Mouse (Mus musculus): ENCODE measurements at regions not wholly inside any gene's neighbourhood (a gene's known extent, or its start where the extent isn't known, plus 50 kb on each side); places are given as distances from the start of the nearest gene placed in this dataset.
"Not testable (repeated sequence)": the region's sequence is repeated elsewhere in the genome, so short reads cannot be mapped to it uniquely, and the experiment has no call there.

DNA sequence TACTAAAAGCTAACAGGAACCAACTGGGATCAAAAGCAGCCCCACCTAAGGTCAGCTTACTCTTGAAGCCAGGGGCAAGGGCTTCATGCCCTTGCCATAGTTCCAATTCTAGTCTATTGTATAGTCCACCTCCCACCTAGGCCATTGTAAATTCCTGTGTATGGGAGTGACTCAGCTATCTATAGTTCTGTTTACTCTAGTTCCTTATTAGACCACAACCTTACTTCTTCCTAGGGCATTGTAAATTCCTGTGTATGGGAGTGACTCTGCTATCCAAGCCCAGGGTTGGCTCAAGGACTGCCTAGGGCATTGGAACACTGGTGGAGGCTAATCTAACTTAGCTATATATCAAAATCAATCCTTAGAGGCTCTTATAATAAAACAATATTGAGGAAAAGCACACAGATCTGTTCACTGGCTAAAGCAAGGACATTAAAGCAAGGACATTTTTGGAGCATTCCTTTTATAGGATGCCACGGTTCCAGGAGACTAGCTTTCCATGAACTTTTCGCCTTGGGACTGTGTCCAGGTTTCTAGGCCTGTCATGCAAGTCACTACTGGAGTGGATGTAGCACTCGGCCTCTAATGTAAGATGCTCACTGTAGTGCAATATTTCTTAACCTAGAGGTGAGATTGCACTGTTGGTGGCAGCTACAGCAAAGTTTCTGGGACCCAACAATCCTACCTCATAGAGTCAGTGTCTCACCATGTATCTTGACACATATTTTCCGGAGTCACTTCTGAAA, 154.8 kb upstream of the 1700015G11Rik start:
- DNase-seq (ENCODE audit: low spot score) (no peak), ATAC-seq (replicated peaks; ENCODE audit: low FRiP score, low TSS enrichment, low read depth) (peak; percentile 77; the same call in 1 of the 2 replicates)
- no peaks in the 10 kb centered on the region for H3K27me3 ChIP-seq (replicated peaks; ENCODE audit: control insufficient read depth, insufficient read depth, low read length)
- H3K4me2 ChIP-seq (ENCODE audit: low read length): no peak overlapping the region
- H3K27ac ChIP-seq (ENCODE audit: low read depth): no peak overlapping the region
- no peak overlapping the region for H3K9ac ChIP-seq (ENCODE audit: low read length)
- no peaks in the 10 kb centered on the region for H3K36me3 ChIP-seq (ENCODE audit: control insufficient read depth, insufficient read depth, low read length)
- 80% methylated on average over 4 of the region's 4 CpGs for WGBS
- no peaks in the 10 kb centered on the region for H3K9me3 ChIP-seq (ENCODE audit: control insufficient read depth, low read length)
- H3K4me1 ChIP-seq (replicated peaks; ENCODE audit: control insufficient read depth, insufficient read depth, low read length): no peaks in the 10 kb centered on the region
- H3K4me3 ChIP-seq (ENCODE audit: low read depth, low read length): no peak overlapping the region

DNA sequence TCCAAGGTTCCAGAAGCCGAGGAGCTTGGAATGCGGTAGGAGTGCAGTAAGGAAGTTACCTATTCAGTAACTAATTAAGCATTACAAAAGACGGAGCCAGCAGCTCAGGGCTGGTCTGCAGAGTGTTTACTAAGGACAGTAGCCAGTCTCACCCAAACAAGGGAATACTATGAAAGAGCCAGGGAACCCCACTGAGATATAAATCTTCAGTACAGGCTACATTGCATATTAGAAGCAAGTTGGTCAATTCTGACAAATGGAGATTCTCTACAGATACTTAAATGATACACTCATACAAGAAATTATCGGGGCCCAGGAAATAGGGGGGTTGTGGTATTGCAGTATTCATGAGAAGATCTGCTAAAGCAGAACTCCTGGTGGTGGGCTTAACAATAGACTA, 148.5 kb upstream of the 1700015G11Rik start:
- ATAC-seq (replicated peaks; ENCODE audit: low FRiP score, low TSS enrichment, low read depth); H3K27me3 ChIP-seq (replicated peaks; ENCODE audit: control insufficient read depth, insufficient read depth, low read length); H3K4me2 ChIP-seq (ENCODE audit: low read length); H3K36me3 ChIP-seq (ENCODE audit: control insufficient read depth, insufficient read depth, low read length); H3K27ac ChIP-seq (ENCODE audit: low read depth); H3K9ac ChIP-seq (ENCODE audit: low read length); DNase-seq (ENCODE audit: low spot score); H3K9me3 ChIP-seq (ENCODE audit: control insufficient read depth, low read length); H3K4me3 ChIP-seq (ENCODE audit: low read depth, low read length); H3K4me1 ChIP-seq (replicated peaks; ENCODE audit: control insufficient read depth, insufficient read depth, low read length): not testable (repeated sequence)
- WGBS: 85% methylated on average over 4 of the region's 4 CpGs

DNA sequence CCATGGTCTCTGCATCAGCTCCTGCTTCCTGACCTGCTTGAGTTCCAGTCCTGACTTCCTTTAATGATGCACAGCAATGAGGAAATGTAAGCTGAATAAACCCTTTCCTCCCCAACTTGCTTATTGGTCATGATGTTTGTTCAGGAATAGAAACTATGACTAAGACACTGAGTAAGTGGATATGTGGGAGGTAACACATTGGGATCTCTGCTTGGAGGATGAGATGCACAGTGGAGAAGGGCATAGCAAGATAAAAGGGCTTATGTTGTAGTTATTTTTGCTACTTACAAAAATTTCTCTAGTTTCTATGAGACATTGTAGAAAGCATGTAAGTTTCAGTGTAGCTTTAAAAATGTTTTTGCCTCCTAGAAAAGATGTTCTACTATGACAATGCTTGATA, 143.9 kb upstream of the 1700015G11Rik start:
- no peaks in the 10 kb centered on the region for H3K27me3 ChIP-seq (replicated peaks; ENCODE audit: control insufficient read depth, insufficient read depth, low read length)
- H3K4me3 ChIP-seq (ENCODE audit: low read depth, low read length): no peak overlapping the region
- no peak for DNase-seq (ENCODE audit: low spot score)
- no peak for ATAC-seq (replicated peaks; ENCODE audit: low FRiP score, low TSS enrichment, low read depth)
- no peaks in the 10 kb centered on the region for H3K36me3 ChIP-seq (ENCODE audit: control insufficient read depth, insufficient read depth, low read length)
- no peaks in the 10 kb centered on the region for H3K4me1 ChIP-seq (replicated peaks; ENCODE audit: control insufficient read depth, insufficient read depth, low read length)
- H3K4me2 ChIP-seq (ENCODE audit: low read length): no peak overlapping the region
- H3K9me3 ChIP-seq (ENCODE audit: control insufficient read depth, low read length): no peaks in the 10 kb centered on the region
- H3K27ac ChIP-seq (ENCODE audit: low read depth): no peak overlapping the region
- no peak overlapping the region for H3K9ac ChIP-seq (ENCODE audit: low read length)

DNA sequence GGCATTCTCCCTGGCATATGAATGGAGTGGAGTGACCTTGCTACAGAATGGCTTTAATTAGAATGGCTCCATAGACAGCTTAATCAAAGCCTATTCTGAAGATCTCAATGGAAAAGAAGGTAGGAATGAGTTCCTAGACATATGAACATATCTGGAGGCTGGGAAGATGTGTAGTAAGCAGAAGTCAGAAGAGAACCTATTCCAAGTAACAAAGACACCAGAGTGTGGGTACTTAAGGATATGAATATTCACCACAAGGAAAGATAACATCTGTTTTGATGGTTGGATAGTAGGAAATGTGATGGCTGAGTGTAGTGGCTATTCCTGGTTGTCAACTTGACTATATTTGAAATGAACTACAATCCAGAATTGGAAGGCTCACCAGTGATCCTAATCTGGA, 142.2 kb upstream of the 1700015G11Rik start:
- ATAC-seq (replicated peaks; ENCODE audit: low FRiP score, low TSS enrichment, low read depth): no peak
- H3K9ac ChIP-seq (ENCODE audit: low read length): no peak overlapping the region
- DNase-seq (ENCODE audit: low spot score): no peak
- no peak overlapping the region for H3K4me2 ChIP-seq (ENCODE audit: low read length)
- no peak overlapping the region for H3K27ac ChIP-seq (ENCODE audit: low read depth)
- no peaks in the 10 kb centered on the region for H3K36me3 ChIP-seq (ENCODE audit: control insufficient read depth, insufficient read depth, low read length)
- H3K9me3 ChIP-seq (ENCODE audit: control insufficient read depth, low read length): no peaks in the 10 kb centered on the region
- no peaks in the 10 kb centered on the region for H3K27me3 ChIP-seq (replicated peaks; ENCODE audit: control insufficient read depth, insufficient read depth, low read length)
- no peaks in the 10 kb centered on the region for H3K4me1 ChIP-seq (replicated peaks; ENCODE audit: control insufficient read depth, insufficient read depth, low read length)
- no peak overlapping the region for H3K4me3 ChIP-seq (ENCODE audit: low read depth, low read length)

DNA sequence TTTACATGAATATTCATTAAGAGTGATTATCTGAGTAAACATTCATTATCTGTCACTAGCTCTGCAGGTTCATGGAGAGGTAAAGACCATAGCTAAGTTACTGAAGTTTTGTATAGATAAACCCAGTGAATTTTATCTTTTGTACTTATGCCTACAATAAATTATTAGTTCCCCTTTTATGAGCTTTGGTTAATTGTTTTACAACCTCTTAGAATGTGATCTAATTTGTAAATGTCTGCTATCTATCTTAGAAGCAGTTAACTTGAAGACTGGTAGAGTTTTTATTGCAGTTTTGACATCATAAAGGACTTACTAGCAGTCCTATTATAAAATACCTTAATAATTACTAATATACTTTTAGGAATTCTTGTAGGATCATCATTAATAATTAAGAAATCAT, 104.7 kb upstream of the 1700015G11Rik start:
- Histone ChIP-seq H3K4me1 (replicated peaks; ENCODE audit: control insufficient read depth, insufficient read depth, low read length) (no peaks in the 10 kb centered on the region), H3K9ac (ENCODE audit: low read length) (no peak overlapping the region), H3K27ac (ENCODE audit: low read depth) (no peak overlapping the region), H3K36me3 (ENCODE audit: control insufficient read depth, insufficient read depth, low read length) (no peaks in the 10 kb centered on the region), H3K27me3 (replicated peaks; ENCODE audit: control insufficient read depth, insufficient read depth, low read length) (no peaks in the 10 kb centered on the region), H3K4me2 (ENCODE audit: low read length) (no peak overlapping the region), H3K4me3 (ENCODE audit: low read depth, low read length) (no peak overlapping the region), H3K9me3 (ENCODE audit: control insufficient read depth, low read length) (no peaks in the 10 kb centered on the region)
- ATAC-seq (replicated peaks; ENCODE audit: low FRiP score, low TSS enrichment, low read depth) (no peak; the same call in 1 of the 2 replicates), DNase-seq (ENCODE audit: low spot score) (no peak)
